Mouse (Mus musculus) left cerebral cortex, adult 11 months (tissue): ENCODE data around the gene Pex11b.
A peak's percentile ranks its signal among the peaks of the same experiment; 100 is the strongest.
"Not testable (repeated sequence)": the region's sequence is repeated elsewhere in the genome, so short reads cannot be mapped to it uniquely, and the experiment has no call there.

Source experiments
- DNase-seq: peaks from one replicate; pipeline ENCODE4 v3.0.0; 2022; ENCODE audit warnings: low spot score

Pex11b gene

DNA sequence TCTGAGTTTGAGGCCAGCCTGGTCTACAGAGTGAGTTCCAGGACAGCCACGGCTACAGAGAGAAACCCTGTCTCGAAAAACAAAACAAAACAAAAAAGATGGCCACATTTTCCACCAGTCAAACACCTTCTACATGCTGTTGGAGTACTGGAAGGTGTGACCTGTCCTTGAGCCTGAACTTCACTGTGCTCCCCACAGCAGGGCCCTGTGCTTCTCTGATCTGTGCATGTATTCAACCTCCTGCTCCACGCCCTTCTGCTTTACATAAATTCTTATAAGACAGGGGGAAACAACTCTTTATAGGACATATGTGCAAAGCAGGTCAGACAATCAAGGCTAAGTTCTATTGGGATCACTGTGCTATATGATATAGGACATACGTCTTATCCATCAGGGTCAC is 12.0 kb upstream of the Pex11b start:
- no peak for DNase-seq

GRCm38 (mm10) chr3:96629729-96630600 is 5.2 kb upstream of the Pex11b start, which contains the start of gene Rbm8a:
TSS of gene Rbm8a (plus strand) at chr3:96629933.
- peak; percentile 94 for DNase-seq

DNA sequence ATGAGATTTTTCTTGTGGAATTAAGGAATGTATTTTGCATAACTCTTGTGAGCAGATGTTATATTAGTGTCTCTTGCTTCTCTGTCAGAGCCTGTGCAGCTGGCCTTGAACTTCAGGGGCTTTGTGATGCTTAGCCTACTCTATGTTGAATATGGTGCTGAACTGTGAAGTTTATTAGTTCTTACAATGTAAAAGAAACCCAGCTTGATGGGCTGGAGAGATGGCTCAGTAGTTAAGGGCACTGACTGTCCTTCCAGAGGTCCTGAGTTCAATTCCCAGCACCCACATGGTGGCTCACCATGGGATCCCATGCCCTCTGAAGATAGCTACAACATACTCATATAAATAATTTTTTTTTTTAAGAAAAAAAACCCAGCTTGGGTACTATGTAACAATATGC is 3.1 kb upstream of the Pex11b start:
- no peak for DNase-seq

DNA sequence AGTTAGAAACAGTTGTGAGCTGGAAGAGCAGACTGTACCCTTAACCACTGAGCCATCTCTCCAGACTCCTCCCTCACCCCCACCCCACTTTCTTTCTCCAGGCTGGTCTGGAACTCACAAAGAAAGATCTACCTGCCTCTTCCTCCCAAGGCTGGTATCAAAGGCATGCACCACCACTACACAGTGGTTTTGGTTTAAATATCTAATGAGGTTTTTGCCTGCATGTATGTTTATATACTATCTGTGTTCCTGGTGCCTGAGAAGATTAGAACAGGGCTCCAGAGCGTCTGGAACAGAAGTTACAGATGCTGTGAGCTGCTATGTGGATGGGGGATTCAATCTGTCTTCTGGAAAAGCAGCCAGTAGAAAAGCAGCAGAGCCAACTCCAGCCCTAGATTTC is 1.2 kb upstream of the Pex11b start:
- no peak for DNase-seq

DNA sequence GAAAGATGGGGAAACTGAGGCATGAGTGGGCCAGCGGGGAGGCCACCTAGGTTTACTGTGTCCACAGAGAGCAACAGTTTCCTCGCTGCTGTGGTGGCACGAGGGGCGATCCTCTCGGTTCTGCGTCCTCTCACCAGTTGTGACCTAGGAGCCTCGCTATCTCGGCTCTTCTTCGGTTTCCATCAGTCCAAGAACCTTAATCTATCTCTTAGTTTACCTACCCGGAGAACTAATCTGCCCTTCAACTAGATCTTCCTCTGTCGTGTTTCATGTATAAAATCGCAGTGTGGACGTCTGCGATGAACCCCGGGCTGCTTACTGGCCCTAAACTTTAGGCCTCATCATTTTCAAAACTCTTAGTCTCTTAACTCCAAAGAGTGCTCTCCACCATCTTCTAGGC is 730 bp downstream of the Pex11b start:
- no peak for DNase-seq

DNA sequence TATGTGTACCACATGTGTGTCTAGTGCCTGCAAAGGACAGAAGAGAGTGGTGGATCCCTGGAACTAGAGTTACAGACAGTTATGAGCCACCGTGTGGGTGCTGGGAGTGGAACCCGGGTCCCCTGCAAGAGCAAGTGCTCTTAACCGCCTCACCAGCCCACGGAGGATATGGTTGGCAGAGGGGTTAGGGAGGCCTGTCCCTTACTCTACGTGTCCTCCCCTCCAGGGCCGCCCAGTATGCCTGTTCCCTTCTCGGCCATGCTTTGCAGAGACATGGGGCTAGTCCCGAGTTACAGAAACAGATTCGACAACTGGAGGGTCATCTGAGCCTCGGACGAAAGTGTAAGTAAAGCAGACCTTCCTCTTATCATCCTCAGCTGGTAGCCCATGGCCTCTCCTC is 1.3 kb downstream of the Pex11b start:
- DNase-seq: no peak

DNA sequence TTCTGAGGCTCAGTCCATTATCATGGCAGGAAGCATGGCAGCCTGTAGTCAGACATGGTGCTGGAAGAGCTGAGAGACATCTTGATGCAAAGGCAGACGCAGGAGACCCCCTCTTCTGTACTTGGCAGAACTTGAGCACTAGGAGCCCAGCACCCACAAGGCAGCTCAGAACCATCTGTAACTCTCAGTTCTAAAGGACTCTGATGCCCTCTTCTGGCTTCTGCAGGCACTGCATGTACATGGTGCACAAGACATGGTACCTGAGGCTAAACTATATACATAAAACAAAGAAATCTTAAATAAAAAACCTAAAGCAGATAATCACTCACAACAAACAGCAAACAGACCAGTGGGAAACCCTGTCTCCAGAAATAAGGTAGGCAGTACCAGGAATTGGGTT is 4.0 kb downstream of the Pex11b start:
- peak; percentile 21 for DNase-seq

- no peak for DNase-seq
Observed at GRCm38 (mm10) chr3:96645018-96645649, 10.0 kb downstream of the Pex11b start, which contains the start of gene Itga10. TSS of gene Itga10 (plus strand) at chr3:96645584.

DNA sequence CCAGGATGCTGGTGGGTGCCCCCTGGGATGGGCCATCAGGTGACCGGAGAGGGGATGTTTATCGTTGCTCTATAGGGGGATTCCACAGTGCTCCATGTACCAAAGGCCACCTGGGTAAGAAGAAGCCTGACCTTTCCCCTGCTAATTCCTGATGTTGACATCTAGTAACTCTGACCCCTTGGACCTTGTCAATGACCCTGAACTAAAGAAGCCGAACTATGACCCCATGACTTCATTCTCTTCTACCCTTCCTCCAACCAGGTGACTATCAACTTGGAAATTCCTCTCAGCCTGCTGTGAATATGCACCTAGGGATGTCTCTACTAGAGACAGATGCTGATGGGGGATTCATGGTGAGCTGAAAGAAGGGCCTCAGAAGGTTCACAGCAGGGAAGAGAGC is 12.2 kb downstream of the Pex11b start:
- no peak for DNase-seq

GRCm38 (mm10) chr3:96660901-96661300 is 25.7 kb downstream of the Pex11b start:
- no peak for DNase-seq

GRCm38 (mm10) chr3:96662731-96663316 is 27.6 kb downstream of the Pex11b start:
- no peak for DNase-seq

DNA sequence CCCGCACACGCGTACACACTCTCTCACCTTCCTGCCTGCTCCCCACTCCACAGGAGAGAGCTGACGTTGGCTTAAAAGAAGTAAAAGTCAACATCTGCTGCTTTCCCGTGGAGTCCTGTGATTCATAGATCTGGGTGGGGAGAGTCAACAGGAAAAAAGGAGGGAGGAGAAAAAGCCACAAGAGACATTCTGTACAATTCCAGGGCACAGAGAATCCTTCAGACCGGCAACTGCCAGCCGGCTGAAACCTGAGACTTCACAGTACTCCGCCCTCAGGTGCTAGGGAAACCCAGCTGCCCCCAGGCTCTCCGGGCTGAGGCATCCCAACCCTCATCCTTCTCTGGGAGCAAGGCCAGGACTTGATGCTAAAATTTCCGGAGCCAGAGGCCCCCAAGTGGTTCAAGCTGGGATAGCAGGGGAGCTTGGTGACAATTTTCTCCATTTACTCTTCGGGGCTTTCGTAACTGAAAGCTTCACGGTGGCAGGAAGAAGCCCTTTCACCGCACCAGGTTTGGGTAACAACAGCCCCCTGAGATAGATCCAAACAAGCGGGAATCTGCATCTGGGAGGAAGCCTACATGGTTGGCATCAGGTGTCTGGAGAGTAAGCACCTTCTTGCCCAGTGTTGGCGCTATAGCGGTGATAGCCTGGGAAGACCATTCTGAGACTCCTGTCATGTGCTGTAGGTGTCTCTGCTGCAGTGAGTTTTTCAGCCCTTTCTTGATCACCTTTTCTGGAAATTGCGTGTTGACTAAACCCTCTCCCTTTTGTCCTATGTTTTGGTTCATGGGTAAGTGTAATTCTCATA is 28.5 kb downstream of the Pex11b start:
- peak; percentile 67 for DNase-seq

DNA sequence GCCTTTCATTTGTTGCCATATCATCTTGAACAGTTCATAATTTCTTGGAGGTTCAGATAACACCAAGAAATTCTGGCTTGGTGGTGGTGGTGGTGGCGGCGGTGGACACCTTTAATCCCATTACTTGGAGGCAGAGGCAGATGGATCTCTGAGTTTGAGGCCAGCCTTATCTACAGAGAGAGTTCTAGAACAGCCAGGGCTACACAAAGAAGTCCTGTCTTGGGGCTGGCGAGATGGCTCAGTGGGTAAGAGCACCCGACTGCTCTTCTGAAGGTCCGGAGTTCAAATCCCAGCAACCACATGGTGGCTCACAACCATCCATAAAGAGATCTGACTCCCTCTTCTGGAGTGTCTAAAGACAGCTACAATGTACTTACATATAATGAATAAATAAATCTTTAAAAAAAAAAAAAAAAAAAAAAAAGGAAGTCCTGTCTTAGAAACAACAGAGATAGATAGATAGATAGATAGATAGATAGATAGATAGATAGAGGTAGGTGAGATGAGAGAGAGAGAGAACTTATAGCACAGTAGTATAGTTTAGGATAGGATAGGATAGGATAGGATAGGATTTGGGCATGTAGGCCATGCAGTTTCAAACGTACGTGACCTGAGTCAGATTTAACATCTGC is 30.7 kb downstream of the Pex11b start:
- DNase-seq: not testable (repeated sequence)

DNA sequence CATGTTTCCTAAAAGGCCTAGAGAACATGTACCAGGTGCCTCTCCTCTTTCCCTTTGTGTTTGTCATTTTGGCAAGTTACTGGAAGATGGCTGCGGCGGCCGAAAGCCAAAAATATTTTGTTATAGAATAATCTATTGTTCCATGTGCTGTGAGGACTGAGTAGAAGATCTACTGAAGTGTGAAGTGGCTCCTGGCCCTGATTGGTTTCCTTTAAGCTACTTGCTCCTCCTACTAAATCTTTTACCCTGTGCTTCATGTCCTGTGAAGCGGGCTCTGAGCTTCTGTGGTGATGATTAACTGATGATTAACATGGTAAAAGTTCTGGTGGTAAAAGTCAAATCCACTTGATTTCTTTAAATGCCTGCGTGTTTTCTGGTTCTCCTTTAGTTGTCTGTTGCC is 31.7 kb downstream of the Pex11b start:
- DNase-seq: no peak

DNA sequence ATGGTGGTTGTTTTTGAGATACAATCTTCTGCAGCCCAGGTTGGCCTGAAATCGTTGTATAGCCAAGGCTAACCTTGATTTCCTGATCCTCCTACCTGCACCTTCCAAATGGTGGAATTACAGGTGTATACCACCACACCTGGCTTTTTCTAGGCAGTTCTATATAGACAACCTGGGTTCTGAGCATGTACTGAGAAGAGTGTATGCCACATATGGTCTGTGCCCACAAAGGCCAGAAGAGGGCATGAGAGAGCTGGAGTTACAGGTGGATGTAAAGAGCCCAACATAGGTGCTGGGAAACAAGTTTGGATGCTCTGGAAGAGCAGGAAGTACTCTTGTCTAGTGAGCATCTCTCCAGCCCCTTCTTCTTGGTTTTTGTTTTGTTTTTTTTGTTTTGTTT is 32.1 kb downstream of the Pex11b start:
- DNase-seq: no peak

- DNase-seq: no peak
Observed at GRCm38 (mm10) chr3:96668424-96669067, 33.4 kb downstream of the Pex11b start.

DNA sequence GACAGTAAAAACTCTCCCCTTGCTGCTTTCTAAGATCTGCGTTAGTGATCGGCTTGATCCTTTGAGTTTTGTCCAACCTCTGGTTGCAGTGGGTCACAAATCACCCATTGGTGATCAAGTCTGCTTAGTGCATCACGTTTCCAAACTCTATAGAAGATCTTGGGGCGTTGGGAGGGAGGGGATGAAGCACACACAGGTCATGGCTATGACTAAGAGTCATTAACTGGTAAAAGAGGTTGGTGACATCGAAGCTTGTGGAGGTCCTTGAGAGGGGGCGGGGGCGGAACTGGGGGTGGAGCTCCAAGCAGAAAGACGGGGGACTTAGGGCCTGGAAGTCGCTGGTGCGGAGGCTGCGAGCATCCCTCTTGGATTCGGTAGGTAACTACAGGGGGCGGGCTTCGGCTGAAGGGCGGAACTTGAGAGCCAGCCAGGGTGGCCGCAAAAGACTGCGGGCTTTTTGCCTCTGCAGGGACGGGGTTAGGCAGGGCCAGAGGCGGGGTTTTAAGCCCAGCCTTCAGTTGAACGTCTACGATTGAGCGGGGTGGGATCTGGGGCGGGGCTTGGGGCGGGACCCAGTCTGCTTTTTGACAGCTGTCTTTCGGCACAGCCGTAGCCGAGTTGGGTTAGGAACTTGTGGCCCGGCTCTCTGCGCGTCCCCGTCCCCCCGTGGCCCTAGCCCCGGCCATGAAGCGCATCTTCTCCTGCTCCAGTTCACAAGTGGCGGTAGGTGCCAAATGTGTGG is 34.7 kb downstream of the Pex11b start, which contains the start of gene Ankrd35:
Gene Ankrd35, plus strand, starts transcription at position 405 of the 742 bp plus-strand sequence.
- peak; percentile 47 for DNase-seq

- DNase-seq: no peak
Observed at GRCm38 (mm10) chr3:96671519-96671918, 36.3 kb downstream of the Pex11b start.

GRCm38 (mm10) chr3:96673514-96673913 is 38.3 kb downstream of the Pex11b start:
- no peak for DNase-seq

GRCm38 (mm10) chr3:96674442-96674841 is 39.3 kb downstream of the Pex11b start:
- no peak for DNase-seq
